Mouse (Mus musculus) lung, postnatal 0 days (tissue): ENCODE measurements around the gene Jakmip3. TPM values are rescaled to one million over a fixed set of nuclear protein-coding genes. Genes with fewer than 3 reads are reported as not detected.

Experiments used
- ATAC-seq: fragments of 200-750 bp; cut with Nextera tagmentation; 2 replicates; pipeline ENCODE4 v1.8.0; 2017; ENCODE audit warnings: moderate library complexity
- DNase-seq: peaks from one replicate; pipeline ENCODE4 v3.0.0-alpha.2; 2016; ENCODE audit warnings: low spot score
- H3K27ac ChIP-seq: fragments of 300-500 bp; sonication (generic); 2 replicates; pipeline ENCODE4 v1.5.1; 2014; ENCODE audit warnings: antibody characterized with exemption, mild to moderate bottlenecking, low read length, mixed read lengths
- H3K27me3 ChIP-seq: fragments of 300-500 bp; sonication (generic); replicated peaks from 2 replicates; pipeline ENCODE4 v1.6.1; 2014; ENCODE audit warnings: low read length, mixed read lengths; ENCODE audit not compliant: insufficient read depth
- H3K36me3 ChIP-seq: fragments of 300-500 bp; sonication (generic); 2 replicates; pipeline ENCODE4 v1.6.1; 2014; ENCODE audit warnings: low read length, mixed read lengths; ENCODE audit not compliant: insufficient read depth
- H3K4me1 ChIP-seq: fragments of 300-500 bp; sonication (generic); 2 replicates; pipeline ENCODE4 v1.6.1; 2014; ENCODE audit warnings: antibody characterized with exemption, low read depth, low read length, mixed read lengths; ENCODE audit not compliant: insufficient read depth
- H3K4me2 ChIP-seq: fragments of 300-500 bp; sonication (generic); replicated peaks from 2 replicates; pipeline ENCODE4 v1.6.1; 2014; ENCODE audit warnings: low read depth, mild to moderate bottlenecking, low read length, moderate library complexity, mixed read lengths
- H3K4me3 ChIP-seq: fragments of 300-500 bp; sonication (generic); 2 replicates; pipeline ENCODE4 v1.5.1; 2014; ENCODE audit warnings: low read depth, low read length
- H3K9ac ChIP-seq: fragments of 300-500 bp; sonication (generic); replicated peaks from 2 replicates; pipeline ENCODE4 v1.6.1; 2014; ENCODE audit warnings: low read depth, mild to moderate bottlenecking
- H3K9me3 ChIP-seq: fragments of 300-500 bp; sonication (generic); 2 replicates; pipeline ENCODE4 v1.6.1; 2016; ENCODE audit warnings: low read length, mixed read lengths
- CTCF ChIP-seq: IDR thresholded peaks from 2 replicates; pipeline ENCODE4 v1.5.1; 2016; ENCODE audit warnings: antibody characterized with exemption, mild to moderate bottlenecking
- EP300 ChIP-seq: IDR thresholded peaks from 2 replicates; pipeline ENCODE4 v1.6.1; 2016; ENCODE audit warnings: antibody characterized with exemption, mild to moderate bottlenecking, control low read depth
- WGBS: fragments of 180-500 bp; shearing (Covaris S2); extraction: QIAGEN DNeasy Blood & Tissue Kit; methylation state at CpG from one replicate; pipeline ENCODE4 v1.1.7; 2014; 5-methylcytosine and 5-hydroxymethylcytosine counted together
- polyA plus RNA-seq: library from polyadenylated mRNA; unstranded; fragments of >200 nt; fragmentation: Nextera tagmentation; extraction: Ambion mirVana; gene quantifications from 2 replicates; pipeline ENCODE4 v1.2.1, GENCODE M21; 2015

Jakmip3 gene
- polyA plus RNA-seq, 1 experiment from 2014 or later, result not detected

DNA sequence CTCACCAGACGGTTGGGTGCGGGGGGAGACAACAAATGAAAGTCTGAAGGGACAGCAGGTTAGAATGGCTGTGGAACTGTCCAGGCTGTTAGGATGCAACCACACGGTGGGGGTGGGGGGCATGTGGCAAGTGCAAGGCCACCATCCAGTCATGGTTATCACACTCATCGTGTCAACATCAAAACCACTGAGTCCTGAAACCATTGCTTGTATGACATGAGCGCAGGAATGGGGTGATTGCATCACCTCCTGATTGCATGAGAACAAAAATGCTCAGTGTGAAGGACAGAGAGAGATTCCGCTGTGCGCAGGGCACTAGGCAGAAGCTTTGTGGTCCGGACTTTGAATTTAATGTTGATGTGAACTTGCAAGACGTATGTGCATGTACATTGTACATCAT is 62.2 kb downstream of the Jakmip3 start:
- no peak for TF ChIP-seq EP300
- no peak for TF ChIP-seq CTCF
- no peak overlapping the region for H3K4me2 ChIP-seq
- ATAC-seq (no peak), DNase-seq (no peak)
- 0 out of 2 replicates have a peak, but pooled peaks cover 2% of the 10 kb centered on the region for H3K4me1 ChIP-seq
- H3K36me3 ChIP-seq, result no peaks in the 10 kb centered on the region
- H3K9ac ChIP-seq, result no peak overlapping the region
- no peak overlapping the region for H3K27ac ChIP-seq
- H3K9me3 ChIP-seq, result no peaks in the 10 kb centered on the region
- no peak overlapping the region for H3K4me3 ChIP-seq
- 75% methylated on average over 9 of the region's 9 CpGs for WGBS
- no peaks in the 10 kb centered on the region for H3K27me3 ChIP-seq

DNA sequence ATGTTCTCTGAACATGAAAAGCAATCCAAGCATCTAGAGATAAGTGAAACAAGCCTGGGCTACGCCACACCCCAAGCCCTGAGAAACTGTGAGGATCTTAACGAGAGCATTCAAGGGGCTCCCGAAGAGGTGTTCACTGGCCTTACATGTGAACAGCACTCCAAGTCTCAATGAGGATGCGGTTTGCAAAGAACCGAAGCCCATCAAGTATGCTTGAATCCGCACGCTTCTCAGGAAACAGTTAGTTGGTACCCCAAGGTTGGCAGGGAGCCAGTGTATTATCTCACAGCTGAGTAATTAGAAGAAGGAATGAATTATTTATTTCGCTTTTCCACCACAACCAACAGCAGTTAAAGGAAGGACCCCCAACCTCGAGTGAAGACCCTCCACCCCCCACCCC is 62.7 kb downstream of the Jakmip3 start:
- no peak for DNase-seq
- no peak for TF ChIP-seq CTCF
- no peak for TF ChIP-seq EP300
- H3K9ac ChIP-seq, result no peak overlapping the region
- H3K36me3 ChIP-seq, result no peaks in the 10 kb centered on the region
- 0 out of 2 replicates have a peak, but pooled peaks cover 2% of the 10 kb centered on the region for H3K4me1 ChIP-seq
- WGBS, result 38% methylated on average over 9 of the region's 9 CpGs
- no peak overlapping the region for H3K27ac ChIP-seq
- no peak for ATAC-seq
- H3K27me3 ChIP-seq, result no peaks in the 10 kb centered on the region
- no peaks in the 10 kb centered on the region for H3K9me3 ChIP-seq
- H3K4me3 ChIP-seq, result no peak overlapping the region
- H3K4me2 ChIP-seq, result no peak overlapping the region

DNA sequence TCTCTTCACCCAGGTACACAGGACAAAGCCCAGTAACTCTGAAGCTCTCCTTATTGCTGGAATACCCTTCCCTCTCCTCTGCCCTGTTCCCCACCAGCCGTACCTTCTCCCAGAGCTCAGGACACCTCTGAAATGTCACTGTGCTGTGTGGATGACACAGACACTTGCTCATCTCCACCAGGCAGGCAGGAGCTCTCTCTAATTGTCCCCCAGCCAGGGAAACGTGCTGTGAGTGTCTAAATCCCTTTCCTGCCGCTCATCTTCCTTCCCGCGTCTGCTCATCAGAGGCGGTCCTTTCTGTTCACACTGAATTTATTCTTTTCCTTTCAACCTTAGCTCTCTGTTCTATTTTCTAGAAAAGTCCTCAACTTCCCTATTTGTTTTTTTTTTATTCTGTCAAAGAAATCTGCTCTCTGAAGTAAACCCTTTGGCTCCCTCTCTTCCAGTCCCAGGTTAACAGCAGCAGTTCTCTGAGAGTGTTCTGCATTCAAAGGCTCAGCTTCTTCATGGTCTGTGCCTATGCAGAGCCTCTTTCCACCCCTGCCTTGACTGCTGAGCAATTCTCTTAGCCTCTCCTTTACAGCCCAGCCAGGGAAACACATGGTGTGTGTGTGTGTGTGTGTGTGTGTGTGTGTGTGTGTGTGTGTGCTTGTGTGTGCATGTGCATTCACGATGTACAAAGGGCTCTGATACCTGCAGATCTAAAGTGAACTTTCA is 69.4 kb downstream of the Jakmip3 start:
- TF ChIP-seq CTCF (no peak), EP300 (no peak)
- Histone ChIP-seq H3K4me1 (no peaks in the 10 kb centered on the region), H3K4me3 (no peak overlapping the region), H3K27me3 (no peaks in the 10 kb centered on the region), H3K27ac (no peak overlapping the region), H3K4me2 (no peak overlapping the region), H3K9me3 (no peaks in the 10 kb centered on the region), H3K9ac (no peak overlapping the region), H3K36me3 (no peaks in the 10 kb centered on the region)
- WGBS, result 64% methylated on average over 7 of the region's 7 CpGs
- ATAC-seq, result no peak
- DNase-seq, result no peak

DNA sequence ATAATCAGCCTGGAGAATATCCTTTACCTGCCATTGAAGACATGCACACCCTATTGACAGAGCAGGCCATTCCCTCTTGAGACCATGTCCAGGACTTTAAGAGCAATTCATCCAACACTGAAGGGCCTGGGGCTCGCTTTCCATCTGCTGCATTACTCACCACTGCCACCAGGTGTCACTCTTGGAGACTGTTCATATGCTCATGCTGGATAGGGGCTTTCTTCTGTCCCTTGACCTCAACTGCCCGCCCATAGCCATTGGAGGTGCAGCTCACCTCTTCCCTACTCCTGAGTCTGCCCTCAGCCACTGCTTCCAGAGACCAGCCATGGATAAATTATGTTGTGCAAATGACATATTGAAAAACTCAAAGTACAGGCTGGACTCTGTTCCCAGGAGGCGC is 70.5 kb downstream of the Jakmip3 start:
- Histone ChIP-seq H3K9me3 (no peaks in the 10 kb centered on the region), H3K4me2 (no peak overlapping the region), H3K9ac (no peak overlapping the region), H3K36me3 (no peaks in the 10 kb centered on the region), H3K4me1 (no peaks in the 10 kb centered on the region), H3K4me3 (no peak overlapping the region), H3K27ac (no peak overlapping the region), H3K27me3 (no peaks in the 10 kb centered on the region)
- peak; percentile 85 for TF ChIP-seq CTCF
- no peak for TF ChIP-seq EP300
- peak; percentile 38 for DNase-seq
- 37% methylated on average over 3 of the region's 3 CpGs for WGBS
- ATAC-seq, result no peak

DNA sequence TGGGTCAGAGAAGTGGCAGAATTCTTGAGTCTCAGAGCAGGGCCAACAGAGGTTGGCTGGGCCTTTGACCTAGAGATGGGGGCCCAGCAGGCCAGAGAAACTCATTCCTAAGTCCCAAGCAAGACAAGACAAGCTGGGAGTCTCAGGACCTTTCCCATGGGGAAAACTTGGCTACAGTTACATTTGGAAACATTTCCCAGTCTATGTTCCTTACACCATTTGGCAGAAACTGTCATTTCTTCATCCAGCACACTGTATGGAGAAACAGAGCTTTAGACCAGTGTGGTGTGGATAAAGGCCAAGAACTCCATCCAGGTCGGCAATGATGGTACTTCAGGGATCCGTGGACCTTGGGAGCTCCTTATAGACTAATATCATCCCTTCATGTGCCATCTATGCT is 71.1 kb downstream of the Jakmip3 start:
- DNase-seq, result no peak
- H3K27ac ChIP-seq, result no peak overlapping the region
- H3K4me2 ChIP-seq, result no peak overlapping the region
- no peaks in the 10 kb centered on the region for H3K36me3 ChIP-seq
- no peak for ATAC-seq
- H3K9me3 ChIP-seq, result no peaks in the 10 kb centered on the region
- 77% methylated on average over 2 of the region's 2 CpGs for WGBS
- no peak overlapping the region for H3K4me3 ChIP-seq
- no peaks in the 10 kb centered on the region for H3K27me3 ChIP-seq
- TF ChIP-seq CTCF, result no peak
- TF ChIP-seq EP300, result no peak
- no peak overlapping the region for H3K9ac ChIP-seq
- H3K4me1 ChIP-seq, result no peaks in the 10 kb centered on the region

DNA sequence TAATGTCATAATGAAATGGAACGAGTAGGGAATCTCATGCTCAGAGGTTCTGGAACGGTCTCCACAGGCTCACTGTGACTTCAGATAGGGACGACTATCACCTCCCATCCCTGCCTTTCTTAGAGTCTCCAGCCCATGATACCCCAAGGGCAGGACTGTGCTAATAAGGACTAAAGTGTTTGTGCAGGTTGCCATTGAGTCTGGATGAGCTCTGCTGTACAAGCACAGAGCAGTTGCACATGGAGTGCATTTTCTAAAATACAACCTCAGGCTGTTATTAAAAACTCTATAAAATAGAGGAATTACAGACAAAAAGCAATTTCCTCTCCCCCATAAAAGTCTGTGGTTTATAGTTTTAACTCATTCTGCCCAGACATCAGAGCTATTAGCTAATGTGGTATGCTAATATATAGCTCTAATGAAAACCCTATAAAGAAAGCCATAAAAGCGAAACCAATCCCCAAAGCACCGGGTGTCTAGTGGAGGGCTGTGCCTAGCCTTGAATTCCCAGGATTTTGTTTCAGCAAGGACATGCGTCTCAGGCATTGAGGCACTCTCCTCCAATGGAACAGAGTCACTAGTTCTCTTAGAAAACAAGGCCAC is 72.3 kb downstream of the Jakmip3 start:
- H3K4me3 ChIP-seq, result no peak overlapping the region
- H3K36me3 ChIP-seq, result no peaks in the 10 kb centered on the region
- DNase-seq (no peak), ATAC-seq (no peak)
- H3K4me2 ChIP-seq, result no peak overlapping the region
- WGBS, result 74% methylated on average over 6 of the region's 6 CpGs
- TF ChIP-seq CTCF, result no peak
- H3K9ac ChIP-seq, result no peak overlapping the region
- H3K27ac ChIP-seq, result no peak overlapping the region
- no peaks in the 10 kb centered on the region for H3K27me3 ChIP-seq
- no peaks in the 10 kb centered on the region for H3K4me1 ChIP-seq
- H3K9me3 ChIP-seq, result no peaks in the 10 kb centered on the region
